Mouse (Mus musculus) lung, postnatal 0 days (tissue): ENCODE measurements around the gene Pkd1l3.

ENCODE experiments used
- CTCF ChIP-seq: IDR thresholded peaks from 2 replicates; pipeline ENCODE4 v1.5.1; 2016; ENCODE audit warnings: antibody characterized with exemption, mild to moderate bottlenecking
- EP300 ChIP-seq: IDR thresholded peaks from 2 replicates; pipeline ENCODE4 v1.6.1; 2016; ENCODE audit warnings: antibody characterized with exemption, mild to moderate bottlenecking, control low read depth

DNA sequence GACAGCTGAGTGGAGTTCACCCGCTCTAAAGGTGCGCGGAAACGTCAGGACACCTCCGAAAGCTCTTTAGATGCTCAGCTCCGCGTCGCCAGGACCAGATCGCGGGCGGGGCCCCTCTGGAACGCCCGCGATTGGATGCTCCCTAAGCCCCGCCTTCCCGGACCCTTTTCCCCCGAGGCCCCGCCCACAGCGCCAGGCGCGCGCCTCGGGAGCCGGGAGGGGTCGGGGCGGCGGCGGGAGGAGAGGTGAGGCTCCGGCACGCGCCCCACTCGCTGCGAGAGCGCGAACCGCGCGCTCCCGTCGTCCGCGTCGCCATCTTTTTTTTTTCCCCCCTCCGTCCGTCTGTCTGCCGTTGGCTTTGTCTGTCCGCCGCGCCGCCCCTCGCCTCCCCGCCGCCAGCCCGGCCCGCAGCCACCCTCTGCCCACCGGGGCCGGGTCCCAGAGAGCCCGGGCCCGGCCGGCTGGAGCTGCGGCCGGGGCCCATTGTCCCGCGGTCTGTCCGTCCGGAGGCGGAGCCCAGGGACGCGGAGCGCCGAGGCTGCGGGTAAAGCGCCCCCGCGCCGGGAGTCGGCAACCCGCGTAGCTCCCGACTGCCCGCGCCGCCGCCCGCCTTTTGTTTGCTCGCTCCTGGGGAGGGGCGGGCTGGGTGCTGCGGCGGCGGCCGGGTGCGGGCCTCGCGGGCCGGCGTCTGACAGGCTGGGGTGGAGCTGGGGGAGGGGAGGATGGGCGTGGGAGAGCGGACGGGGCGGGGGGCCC, 91.2 kb downstream of the Pkd1l3 start, which contains the start of gene Zfp821:
- TF ChIP-seq EP300: no peak
- no peak for TF ChIP-seq CTCF
